Mouse (Mus musculus): ENCODE results near the gene Ppp1r35. TPM values are rescaled to one million over a fixed set of nuclear protein-coding genes. Genes with fewer than 3 reads are reported as not detected.
A peak's percentile ranks its signal among the peaks of the same experiment; 100 is the strongest.

Gene Ppp1r35
- total RNA-seq, 2 experiments from 2014 or later, result 13.9 to 14.0 TPM

DNA sequence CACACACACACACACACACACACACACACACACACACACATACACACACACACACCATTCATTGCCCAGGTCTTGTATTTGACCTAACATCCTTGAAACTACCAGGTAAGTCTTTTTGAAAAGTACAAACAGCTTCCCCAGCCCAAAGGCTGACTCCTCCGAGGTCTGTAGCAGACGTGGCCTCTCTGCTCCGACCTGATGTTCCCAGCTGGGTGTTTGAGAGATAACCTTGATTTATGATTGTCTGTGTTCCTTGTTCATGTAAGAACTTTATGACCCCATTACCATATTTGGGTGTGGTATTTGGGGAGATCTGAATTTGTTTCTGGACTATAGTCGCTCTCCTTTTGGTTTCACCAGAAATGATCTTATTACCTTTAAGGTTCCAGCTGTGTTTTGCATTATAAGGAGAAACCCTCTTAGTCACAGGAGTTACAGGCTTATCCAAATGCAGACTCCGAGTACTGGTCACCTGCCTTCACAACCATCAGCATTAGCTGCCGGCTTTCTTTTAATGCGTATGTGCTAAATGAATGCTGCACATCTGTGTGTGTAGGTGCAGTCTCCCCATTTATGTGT lies 1.3 kb upstream of the Ppp1r35 start:
- intact Hi-C loops (cut with DNase I), result no loop called here
- DNase-seq, result no peak

DNA sequence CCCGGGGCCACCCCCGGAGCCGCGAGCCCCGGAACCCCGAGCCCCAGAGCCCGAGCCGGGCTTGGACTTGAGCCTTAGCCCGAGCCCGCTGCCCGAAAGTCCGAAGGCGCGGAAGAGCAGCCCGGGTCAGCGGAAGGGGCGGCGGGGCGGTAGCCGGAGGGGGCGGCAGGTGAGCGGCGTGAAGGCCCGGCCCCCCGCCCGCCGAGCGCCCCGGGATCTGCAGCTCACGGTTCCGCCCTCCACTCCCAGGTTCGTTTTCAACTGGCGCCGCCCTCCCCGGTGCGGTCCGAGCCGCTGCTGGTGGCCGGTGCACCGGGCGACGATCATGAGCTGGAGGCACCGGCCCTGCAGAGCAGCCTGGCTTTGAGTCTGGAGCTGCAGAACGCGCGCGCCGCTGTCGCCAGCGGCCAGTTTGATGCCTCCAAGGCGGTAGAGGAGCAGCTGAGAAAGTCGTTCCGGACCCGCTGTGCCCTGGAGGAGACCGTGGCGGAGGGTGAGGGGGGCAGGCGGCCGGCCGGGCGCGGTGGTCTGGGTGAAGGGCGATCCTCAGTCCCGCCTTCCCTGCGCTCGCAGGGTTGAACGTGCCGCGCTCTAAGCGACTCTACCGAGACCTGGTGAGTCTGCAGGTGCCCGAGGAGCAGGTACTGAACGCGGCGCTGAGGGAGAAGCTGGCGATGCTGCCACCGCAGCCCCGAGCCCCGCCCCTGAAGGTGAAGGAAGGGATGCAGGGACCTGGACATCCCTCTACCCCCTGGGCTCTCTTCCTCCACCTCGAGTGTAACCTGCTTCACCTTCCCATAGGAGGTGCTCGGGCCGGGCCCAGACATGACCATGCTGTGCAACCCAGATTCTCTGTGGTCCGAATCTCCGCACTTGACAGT lies 644 bp downstream of the Ppp1r35 start:
- intact Hi-C loops (cut with DNase I), result no loop called here
- DNase-seq, result peak in 1 of 2 experiments; percentile 34

DNA sequence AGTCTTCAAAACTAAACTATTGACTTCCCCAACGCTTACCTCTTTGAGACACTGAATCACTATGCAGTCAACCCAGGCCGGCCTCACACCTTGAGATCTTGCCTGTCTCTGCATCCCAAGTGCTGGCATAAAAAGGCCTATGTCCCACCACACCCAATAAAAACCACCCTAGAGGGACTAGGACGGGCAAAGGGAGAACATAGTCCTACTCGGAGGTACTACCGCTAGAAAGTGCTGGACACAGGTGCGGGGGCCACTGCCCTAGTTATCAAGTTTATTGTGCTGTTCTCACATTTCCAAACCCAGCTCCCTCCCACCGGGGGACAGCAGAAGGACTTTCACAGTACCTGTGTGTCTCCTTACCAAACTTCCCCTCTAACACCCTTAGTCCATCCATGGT lies 3.0 kb downstream of the Ppp1r35 start:
- intact Hi-C loops (cut with DNase I), result loop anchor here (10.0 kb wide), 2 partner anchors 373 to 817 kb away; partner anchors contain the start of genes Cldn15 and Zfp113
- DNase-seq, result no peak

DNA sequence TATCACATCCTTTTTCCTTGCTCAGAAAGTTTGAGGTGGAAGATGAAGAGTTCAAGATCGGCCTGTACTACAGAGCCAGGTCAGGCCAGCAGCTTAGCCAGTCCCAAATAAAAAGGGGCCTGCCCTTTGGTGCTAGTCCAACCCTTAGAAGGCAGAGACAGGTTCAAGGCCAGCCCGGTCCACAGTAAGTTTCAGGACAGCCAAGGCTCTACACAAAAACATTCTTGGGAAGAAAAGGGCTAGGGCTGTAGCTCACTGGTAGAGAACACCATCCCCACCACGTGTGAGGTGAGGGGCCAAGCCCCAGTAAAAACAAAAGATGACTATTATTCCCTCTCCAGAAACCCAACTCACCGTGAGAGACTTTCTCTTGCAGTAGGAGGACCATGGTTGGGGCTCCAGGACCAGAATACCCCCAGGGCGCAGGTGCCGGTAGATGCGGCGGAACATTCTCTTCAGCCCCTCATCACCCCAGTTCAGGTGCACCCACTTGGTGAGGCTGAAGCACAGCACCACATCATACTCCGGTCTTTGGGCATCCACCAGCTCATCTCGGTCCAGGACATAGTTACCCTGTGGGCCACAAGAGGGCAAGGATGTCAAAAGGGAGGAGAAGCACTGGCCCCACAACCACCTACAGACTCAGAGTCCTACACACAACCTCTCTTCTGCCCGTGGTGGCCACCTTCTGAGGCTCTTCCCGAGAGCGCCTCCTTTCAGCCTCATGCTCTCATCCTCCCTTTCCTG lies 4.3 kb downstream of the Ppp1r35 start:
- DNase-seq, result no peak
- intact Hi-C loops (cut with DNase I), result loop anchor here (10.0 kb wide), 2 partner anchors 372 to 818 kb away; partner anchors contain the start of genes Cldn15 and Zfp113

DNA sequence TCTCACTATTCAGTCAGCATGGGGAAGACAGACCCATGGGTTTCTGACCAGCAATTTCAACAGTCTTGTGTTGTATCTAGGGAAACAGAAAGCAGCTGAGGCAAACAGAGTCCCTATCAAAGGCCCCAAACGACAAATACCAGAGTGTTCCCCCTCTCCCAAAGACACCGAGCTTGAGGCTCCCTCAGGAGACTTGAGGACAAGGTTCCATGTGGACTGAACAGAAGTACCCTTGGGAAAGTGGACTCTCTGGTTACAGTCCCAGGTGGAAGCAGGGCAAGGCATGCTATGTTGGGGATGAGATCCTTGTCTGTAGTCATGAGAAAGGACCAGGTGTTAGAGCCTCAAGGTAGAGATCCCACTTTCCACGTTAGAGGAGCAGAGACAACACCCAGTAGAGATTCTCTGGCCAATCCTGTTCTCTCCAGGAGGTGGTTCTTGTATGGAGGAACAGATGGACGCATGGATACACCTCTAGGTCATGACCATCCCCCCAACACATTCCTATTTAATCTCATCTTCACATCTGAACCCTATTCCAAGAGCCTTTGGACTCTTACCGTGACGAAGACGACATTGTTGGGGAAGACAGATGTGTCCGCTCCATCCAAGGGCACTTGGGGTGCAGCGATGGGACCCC lies 5.4 kb downstream of the Ppp1r35 start:
- DNase-seq, result no peak
- intact Hi-C loops (cut with DNase I), result loop anchor here (10.0 kb wide), 2 partner anchors 371 to 819 kb away; partner anchors contain the start of genes Cldn15 and Zfp113

DNA sequence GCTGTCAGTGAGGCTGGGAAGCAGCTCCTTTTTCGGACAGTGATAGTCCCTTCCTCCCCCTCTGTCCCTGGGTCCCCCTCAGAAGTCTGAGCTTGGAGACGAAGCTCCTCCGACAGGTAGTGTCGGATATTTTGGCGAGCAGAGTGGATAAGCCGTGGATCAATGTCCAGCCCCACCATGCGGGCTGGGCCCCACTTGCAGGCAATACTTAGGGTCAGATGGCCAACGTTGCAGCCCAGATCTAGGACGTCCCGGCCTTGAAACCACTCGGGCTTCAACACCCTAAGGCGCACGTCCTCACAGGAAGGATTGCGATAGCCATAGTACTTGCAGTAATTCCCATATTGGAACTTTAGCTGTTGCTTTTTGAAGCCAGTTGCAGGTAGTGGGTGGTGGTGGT lies 5.9 kb downstream of the Ppp1r35 start:
- intact Hi-C loops (cut with DNase I), result loop anchor here (10.0 kb wide), 2 partner anchors 370 to 820 kb away; partner anchors contain the start of genes Cldn15 and Zfp113
- DNase-seq, result no peak

DNA sequence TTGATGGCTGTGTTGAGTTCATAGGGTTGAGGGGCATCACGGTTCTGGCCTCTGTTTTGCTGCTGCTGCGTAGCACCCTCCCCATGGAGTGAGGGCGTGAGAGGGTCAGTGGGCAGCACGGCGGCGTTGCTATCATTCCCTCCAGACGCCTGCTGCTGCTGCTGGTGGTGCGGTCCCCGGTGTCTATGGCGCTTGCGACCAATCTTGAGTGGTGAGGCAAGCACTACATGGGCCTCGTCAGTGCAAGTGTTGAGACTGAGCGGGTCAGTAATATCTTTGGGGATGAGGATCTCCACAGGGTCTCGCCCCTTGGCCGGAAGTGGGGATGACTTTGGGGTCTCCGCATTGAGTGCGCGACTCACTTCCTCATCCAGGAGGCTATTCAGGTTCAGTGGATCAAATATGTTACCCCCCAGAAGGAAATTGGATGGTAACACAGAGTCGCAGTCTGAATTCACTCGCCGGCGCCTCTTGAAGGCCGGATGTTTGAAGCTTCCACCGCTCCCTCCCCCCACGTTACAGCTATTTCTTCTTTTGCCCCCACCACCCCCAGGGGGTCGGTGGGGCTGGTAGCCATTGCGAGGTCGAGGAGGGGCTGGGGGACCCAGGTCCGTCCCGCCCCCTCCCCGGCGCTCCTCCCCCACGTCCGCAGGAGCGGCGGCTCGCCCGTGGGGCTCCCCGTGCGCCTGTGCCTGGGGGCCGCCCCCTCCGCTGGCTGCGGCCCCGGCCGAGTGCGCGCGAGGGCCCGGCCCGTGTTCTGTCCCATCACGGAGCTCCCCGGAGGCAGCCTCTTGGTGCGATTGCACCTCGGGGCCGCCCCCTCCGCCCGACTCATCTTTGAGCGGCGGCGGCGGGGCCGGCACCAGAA lies 6.7 kb downstream of the Ppp1r35 start:
- DNase-seq, result peak; percentile 61 to 65
- intact Hi-C loops (cut with DNase I), result loop anchor here (10.0 kb wide), 2 partner anchors 369 to 821 kb away; partner anchors contain the start of genes Cldn15 and Zfp113

DNA sequence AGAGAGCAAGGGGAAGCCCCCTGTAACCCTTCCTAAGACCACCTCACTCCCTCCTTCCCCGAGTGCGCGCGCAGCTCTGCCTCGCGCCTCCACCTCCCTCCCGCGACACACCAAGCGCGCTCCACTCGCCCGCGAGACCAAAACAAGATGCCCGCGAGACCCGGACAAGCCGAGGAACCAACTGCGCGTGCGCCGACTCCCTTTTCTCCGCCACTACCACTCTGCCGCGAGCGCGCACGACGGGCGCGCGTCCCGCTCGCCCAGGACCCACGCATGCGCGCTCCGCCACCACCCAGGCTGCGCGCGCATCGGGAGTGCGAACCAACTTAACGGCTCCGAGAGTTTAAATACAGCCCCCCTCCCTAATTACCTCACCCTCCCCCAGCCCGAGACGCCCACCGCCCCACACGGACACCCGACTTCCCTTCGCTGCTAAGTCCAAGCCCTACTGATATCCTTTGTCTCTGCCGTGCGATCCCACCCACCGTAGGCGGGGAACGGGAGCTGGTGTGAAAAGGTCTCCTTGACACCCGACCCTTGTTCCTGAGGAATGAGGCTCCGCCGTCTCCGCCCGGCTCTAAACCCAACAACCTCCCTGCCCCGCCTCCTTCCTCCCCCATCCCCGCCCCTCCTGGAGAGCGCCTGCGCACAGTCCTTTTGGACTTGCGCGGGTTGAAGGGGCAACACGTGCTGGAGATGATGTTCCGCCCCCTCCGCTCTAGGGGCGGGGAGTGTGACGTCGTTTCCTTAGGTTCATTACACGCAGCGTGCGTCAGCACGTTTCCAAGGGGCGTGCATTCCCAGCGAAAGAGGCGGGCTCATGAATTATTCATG lies 7.7 kb downstream of the Ppp1r35 start:
- intact Hi-C loops (cut with DNase I), result loop anchor here (10.0 kb wide), 2 partner anchors 368 to 822 kb away; partner anchors contain the start of genes Cldn15 and Zfp113
- peak; percentile 99 to 100 for DNase-seq

DNA sequence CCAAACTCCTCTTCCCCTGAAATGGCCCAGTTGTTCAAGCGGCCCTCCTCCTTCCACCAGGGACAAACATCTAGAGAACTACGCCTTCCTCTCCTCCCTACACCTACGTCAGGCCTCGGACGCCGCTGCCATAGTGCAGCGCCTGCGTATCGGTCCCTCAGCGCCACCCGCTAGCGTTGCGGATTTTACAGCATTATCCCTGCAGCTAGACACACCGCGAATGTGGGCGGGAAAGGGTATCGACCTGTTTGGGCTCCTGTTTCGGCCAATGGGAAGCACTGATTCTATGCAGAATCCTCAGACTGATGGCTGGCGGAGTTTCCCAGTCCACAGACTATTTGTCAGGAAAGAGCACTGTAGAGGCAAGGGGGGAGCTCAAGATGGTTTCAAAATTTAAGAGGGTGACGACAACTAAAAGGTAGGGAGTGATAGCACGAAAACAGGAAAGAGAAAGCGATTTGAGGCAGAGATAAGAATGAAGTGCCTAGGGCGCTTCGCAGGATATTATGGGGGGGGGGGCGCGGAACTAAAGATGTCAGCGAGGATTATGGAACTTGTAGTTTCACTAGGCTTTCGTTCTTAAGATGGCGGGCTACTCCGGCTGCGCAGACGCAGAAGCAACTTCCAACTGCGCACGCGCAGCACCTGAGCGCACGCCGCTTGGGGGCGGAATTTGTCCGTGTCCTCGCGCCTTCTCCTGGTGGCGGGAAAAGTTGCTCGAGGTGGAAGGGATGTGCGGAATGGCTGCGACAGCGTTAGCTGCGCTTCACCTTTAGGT lies 8.7 kb downstream of the Ppp1r35 start, which contains the start of the genes Mepce and Zcwpw1:
Mepce (minus strand) TSS at position 505 of the 778 bp plus-strand sequence.
Zcwpw1 (plus strand) TSS at position 648 of the 778 bp plus-strand sequence.
- intact Hi-C loops (cut with DNase I), result loop anchor here (10.0 kb wide), 2 partner anchors 367 to 823 kb away; partner anchors contain the start of genes Cldn15 and Zfp113
- peak; percentile 98 for DNase-seq

DNA sequence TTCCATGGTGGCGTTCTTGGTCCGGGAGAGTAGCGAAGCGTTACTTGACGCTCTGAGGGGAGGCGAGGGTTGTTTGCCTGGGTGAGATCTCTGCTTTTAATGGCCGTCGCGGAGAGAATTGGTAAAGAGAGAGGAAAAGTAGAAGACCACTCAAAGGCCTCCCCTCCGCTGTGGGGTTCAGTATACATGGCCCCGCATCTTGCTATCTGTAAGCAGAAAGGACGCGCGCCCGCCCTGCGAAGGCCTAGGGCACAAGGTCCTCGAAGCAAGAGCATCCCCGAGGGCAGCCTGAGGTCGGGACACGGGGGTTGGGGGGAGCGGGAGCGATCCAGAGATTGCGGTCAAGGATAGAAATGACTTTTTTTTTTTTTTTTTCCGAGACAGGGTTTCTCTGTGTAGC lies 9.5 kb downstream of the Ppp1r35 start:
- DNase-seq, result no peak
- intact Hi-C loops (cut with DNase I), result loop anchor here (10.0 kb wide), 2 partner anchors 367 to 823 kb away; partner anchors contain the start of genes Cldn15 and Zfp113

DNA sequence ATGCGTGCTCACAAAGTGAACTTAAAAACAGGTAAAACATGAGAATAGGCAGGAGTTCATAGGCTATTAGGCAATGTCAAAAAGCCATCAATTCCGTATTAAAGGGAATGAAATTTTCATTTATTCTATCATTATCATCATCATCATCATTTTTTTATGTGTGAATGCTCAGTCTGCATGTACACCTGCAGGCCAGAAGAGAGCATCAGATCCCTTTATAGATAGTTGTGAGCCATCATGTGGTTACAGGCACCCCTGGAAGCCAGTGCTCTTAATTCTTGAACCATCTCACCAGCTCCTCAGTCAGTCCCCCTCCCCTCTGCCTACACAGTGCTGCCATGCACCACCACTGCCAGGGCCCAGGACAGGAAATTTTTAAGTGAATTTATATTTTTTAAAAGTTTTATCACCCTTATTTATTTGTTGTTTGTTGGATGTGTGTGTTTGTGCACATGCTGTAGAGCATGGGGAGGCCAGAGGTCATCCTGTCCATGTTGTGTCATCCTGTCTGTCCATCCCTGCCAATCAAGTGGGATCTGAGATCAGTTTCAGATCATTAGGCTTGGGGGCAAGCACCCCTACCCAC lies 10.4 kb downstream of the Ppp1r35 start:
- intact Hi-C loops (cut with DNase I), result loop anchor here (1.0 to 10.0 kb wide), 3 partner anchors 89 to 824 kb away; partner anchors contain the start of genes Cldn15 and Zfp113
- DNase-seq, result no peak

DNA sequence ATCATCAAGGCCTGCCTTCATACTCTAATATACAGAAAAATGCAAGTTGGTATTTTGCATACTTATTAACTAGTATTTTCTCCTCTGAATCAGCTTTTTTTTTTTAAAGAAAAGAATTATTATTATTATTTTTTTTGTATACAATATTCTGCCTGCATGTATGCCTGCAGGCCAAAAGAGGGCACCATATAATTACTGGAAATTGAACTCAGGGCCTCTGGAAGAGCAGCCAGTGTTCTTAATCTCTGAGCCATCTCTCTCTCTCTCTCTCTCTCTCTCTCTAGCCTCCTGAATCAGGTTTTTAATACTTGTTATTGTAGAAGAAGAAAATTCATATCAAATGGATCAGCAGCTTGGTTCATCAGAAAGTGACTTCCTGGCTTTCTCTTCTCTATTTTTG lies 12.9 kb downstream of the Ppp1r35 start:
- DNase-seq, result no peak
- intact Hi-C loops (cut with DNase I), result loop anchor here (10.0 kb wide), 1 partner anchor 343 kb away; no protein-coding TSS in a partner anchor

DNA sequence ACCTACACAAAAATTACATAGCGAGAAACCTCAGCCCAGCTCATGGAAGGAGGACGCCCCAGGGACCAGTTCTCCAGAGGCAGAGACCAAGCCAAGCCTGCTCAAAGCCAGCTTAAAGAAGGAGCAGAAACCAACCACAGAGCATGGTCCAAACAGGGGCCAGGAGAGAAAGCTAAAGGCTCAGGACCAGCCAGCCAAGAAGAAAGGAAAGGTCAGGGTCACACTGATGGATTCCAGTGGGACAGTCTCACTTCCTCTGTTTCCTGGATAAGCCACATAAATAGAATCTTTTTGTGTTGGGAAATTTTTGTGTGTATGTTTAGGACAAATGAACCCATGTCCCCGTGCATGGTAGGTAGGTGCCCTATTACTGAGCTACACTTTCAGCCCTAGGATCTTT lies 18.0 kb downstream of the Ppp1r35 start:
- intact Hi-C loops (cut with DNase I), result loop anchor here (5.0 to 10.0 kb wide), 2 partner anchors 156 to 338 kb away; no protein-coding TSS in a partner anchor

DNA sequence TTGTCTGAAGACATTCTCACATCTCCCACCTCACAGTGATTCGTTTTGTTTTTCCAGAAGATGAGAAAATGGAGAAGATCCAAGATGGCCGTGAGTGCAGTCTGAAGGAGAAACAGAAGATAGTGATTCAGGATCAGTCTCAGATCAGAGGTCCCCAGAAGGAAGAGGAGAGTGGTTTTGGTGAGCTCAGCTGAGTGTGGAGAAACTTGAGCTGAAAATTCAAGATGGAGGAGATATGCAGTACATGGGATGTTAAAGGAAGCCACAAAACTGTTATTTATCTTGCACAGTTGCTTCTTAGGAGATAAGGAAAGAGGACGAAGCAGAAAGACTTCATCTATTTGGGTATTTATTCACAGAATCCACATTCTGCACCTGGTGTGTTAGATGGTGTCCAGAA lies 22.3 kb downstream of the Ppp1r35 start:
- DNase-seq, result no peak
- intact Hi-C loops (cut with DNase I), result no loop called here

More for the DNA sequence above, 18.0 kb downstream of the Ppp1r35 start:
- DNase-seq, result no peak

DNA sequence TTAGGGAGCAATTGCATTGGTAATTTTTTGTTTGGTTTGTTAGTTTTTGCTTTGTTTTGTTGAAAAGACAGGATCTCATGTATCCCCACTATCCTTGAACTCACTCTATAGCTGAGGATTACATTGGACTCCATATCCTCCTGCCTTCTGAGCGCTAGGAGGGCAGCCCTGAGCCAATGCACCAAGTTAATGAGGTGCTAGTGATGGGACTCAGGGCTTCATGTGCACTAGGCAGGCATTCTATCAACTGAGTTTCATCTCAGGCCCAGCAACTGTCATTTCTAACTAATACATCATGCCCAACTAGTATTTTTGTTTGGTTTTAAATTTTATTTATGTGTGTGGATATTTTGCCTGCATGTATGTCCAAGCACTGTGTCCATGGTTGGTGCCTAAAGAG lies 27.5 kb downstream of the Ppp1r35 start:
- intact Hi-C loops (cut with DNase I), result no loop called here
- DNase-seq, result no peak

DNA sequence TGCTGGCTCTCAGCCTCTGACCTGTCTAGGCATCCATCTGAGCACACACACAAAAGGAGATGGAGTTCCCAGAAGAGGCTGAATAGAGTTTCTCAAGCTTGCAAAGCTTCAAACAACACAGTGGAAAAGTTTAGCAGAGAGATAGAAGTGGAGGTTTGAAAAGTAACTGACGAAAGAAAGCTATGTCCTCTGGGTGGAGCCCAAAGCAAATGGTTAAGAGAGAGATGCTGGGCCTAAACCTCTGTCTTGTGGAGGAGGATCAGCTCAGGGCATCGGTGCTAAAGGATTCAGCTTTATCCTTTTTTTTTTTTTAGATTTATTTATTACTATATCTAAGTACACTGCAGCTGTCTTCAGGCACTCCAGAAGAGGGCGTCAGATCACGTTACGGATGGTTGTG lies 29.7 kb downstream of the Ppp1r35 start:
- DNase-seq, result no peak
- intact Hi-C loops (cut with DNase I), result no loop called here

Data from heart, postnatal 14 days (tissue).